Comparison of ENCODE assay signal across 26 mouse cellular contexts in the genomic region with DNA sequence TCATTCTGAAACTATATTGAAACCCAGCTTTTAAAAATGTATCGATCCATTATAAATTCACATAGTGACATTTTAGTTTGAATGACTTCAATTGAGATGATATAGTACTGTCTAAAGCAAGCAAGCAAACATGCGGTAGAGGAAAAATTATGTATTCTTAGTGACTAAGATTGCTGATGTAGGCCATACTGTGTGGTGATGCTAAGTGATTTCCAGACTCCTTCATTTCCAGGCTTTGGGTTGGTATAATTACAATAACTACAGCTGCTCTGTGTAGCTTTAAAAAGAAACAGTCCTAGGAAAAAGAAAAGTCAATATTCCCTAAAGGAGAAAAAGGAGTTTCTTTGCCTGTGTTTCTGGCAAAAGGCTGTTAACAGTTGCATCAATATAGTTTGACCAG.
"Had no signal": no experiment of that assay in that cellular context is flagged by ENCODE, and none has a peak within 500 bp of the region (broad histone marks: within the 10 kb centered on the region; RNA-seq: fewer than 3 reads in every experiment).

No protein-coding gene starts in this region.

- DNase-seq: gastrocnemius, adult 2 months; gastrocnemius, postnatal 10 days; gastrocnemius, postnatal 25 days; heart, adult 18-20 months; heart, postnatal 10 days; heart, postnatal 4 days; kidney, adult 18-20 months; kidney, adult 8-10 months; kidney, postnatal 10 days; kidney, postnatal 25 days; kidney, postnatal 4 days; liver; liver, embryonic 13.5 days had no signal

- ATAC-seq: hindbrain, embryonic 16.5 days; inflammation-experienced regulatory T-cells, adult 6 months; intestine, embryonic 15.5 days; intestine, postnatal 0 days had no signal

- H3K4me2 ChIP-seq: heart, embryonic 12.5 days; hindbrain, embryonic 12.5 days; hindbrain, embryonic 14.5 days; intestine, embryonic 15.5 days; liver, embryonic 11.5 days; liver, embryonic 13.5 days; liver, embryonic 15.5 days had no signal

- H3K4me3 ChIP-seq: gastrocnemius, adult 2 months; heart, embryonic 10.5 days; heart, embryonic 12.5 days; hindbrain, embryonic 10.5 days; hindbrain, embryonic 12.5 days; intestine, embryonic 15.5 days; layer of hippocampus, adult 2 months; left cerebral cortex, adult 2 months; liver, embryonic 13.5 days; liver, embryonic 15.5 days had no signal

- H3K4me1 ChIP-seq: heart, embryonic 10.5 days; liver, embryonic 13.5 days; liver, embryonic 15.5 days had no signal

- H3K27ac ChIP-seq: heart, embryonic 10.5 days; hindbrain, embryonic 10.5 days; hindbrain, embryonic 12.5 days; hindbrain, embryonic 14.5 days; intestine, embryonic 15.5 days; layer of hippocampus, adult 2 months; left cerebral cortex, adult 2 months; liver, embryonic 13.5 days; liver, embryonic 15.5 days had no signal

- H3K9me3 ChIP-seq: heart, embryonic 10.5 days; heart, embryonic 12.5 days; hindbrain, embryonic 10.5 days; hindbrain, embryonic 12.5 days; intestine, embryonic 15.5 days; liver, embryonic 13.5 days; liver, embryonic 15.5 days had no signal

- H3K27me3 ChIP-seq: heart, embryonic 12.5 days; hindbrain, embryonic 12.5 days; intestine, embryonic 15.5 days; liver, embryonic 13.5 days; liver, embryonic 15.5 days had no signal

- H3K36me3 ChIP-seq: heart, embryonic 10.5 days; heart, embryonic 12.5 days; hindbrain, embryonic 10.5 days; hindbrain, embryonic 12.5 days; intestine, embryonic 15.5 days; liver, embryonic 13.5 days; liver, embryonic 15.5 days had no signal

- H3K9ac ChIP-seq: heart, embryonic 12.5 days; hindbrain, embryonic 12.5 days; hindbrain, embryonic 14.5 days; intestine, embryonic 15.5 days; liver, embryonic 13.5 days; liver, embryonic 15.5 days had no signal
